Mouse (Mus musculus) left cerebral cortex, postnatal 25 days (tissue): ENCODE measurements at regions not wholly inside any gene's neighbourhood (a gene's known extent, or its start where the extent isn't known, plus 50 kb on each side); places are given as distances from the start of the nearest gene placed in this dataset.

Source experiments
- DNase-seq, 2 experiments: peaks; one replicate each; pipeline ENCODE4 v3.0.0; 2022; ENCODE audit warnings: low spot score in 2 of 2, mixed read lengths in 1 of 2
- intact Hi-C: fragments of 180-260 bp; cut with DNase I; formaldehyde crosslinking; loops from one replicate; pipeline ENCODE4 v1.15.1; 2025

DNA sequence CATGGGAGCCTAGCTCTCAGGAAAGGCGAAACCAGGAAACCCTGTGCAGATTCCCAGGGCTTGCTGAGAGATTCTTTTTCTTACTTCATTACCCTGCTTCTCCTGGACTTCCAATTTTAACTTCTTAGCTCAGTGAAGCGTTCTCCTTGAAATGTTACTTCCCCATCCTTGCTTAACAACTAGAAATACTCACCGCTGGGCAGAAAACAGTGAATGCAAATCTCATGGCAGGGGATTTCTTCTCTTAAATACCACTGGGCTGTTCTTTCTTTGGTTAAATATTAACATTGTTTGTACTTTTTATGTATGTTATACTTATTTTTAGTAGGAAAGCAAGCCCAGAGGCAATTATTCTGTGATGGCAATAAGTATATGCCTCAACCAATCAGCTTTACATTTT lies 151.0 kb upstream of the Gdf10 start:
- intact Hi-C loops = no loop called here
- no peak for DNase-seq

DNA sequence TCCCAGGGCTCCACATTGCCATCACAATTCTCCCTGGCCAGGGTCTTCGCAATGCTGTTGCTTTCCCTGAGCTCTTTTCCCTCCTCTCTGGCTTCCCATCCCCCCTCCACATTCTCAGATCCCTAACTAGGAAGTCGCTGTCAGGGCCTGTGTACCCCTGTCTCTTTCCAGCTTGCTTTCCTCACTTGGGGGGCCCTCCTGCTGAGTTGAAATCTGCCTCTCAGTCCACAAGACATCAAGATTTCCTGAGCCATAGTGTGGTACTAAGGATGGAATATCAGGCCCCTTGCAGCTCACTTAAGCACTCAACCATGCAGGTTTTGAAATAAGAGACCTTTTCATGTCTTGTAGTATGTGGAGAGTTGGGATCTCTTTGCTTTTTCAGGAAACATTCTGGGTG lies 133.8 kb upstream of the Gdf10 start:
- no peak for DNase-seq
- intact Hi-C loops = no loop called here

- intact Hi-C loops = no loop called here
- DNase-seq = no peak
These were observed 129.1 kb upstream of the Gdf10 start for GRCm38 (mm10) chr14:33794262-33794661.

DNA sequence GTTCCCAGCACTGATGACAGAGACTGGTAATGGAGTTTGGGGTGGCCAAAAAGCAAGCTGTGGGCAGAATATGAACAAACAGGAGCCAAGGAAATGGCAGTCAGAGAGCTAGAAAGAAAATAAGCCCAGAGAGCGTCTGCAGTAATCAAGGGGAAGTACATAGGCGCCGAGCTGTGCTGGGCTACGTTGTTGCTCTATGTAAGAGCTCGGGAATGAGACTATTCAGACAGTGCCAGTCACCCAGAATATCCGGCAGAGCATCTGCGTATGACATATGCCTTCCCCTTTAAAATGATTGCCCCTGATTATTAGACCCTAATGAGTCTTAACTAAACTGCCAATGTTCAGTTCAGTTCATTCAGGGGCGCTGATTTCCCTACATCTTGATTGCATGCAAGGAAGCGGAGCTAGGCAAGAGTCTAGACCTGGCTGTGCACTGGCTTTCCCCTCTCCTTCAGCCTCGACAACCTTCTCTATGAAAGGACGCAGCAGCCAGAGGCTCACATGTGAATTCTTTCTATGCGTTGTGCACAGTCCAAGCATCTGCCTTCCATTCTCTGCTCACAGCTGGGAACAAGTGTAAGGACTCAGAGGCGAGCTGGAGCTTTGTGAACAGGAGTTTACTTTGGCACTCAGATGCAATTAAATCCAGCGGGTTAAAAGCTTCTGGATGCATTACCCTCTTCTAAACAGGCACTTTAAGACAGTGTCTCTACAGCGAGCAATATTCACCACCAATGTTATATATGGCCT lies 125.7 kb upstream of the Gdf10 start:
- DNase-seq = no peak
- intact Hi-C loops = no loop called here

- intact Hi-C loops = no loop called here
- DNase-seq = no peak
These were observed 119.1 kb upstream of the Gdf10 start for GRCm38 (mm10) chr14:33804321-33804720.

DNA sequence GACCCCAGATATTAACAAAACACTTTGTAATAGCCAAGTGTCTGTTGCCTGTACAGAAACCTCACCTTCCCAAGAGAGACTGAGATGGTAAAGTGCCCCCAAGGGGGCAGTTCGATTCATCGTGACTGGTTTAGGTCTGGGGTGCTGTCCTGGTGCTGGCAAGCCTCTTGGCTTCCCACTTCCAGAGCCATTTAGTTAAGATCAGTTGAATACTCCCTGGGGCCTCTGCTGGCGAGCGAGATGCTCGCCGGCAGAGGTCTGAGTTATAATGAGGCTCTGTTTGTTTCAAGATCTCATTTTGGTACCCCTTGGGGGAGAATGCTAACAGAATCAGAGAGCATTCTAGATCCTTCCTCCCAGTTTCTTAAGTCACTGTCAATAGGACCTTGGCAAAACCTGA lies 118.7 kb upstream of the Gdf10 start:
- DNase-seq = no peak
- intact Hi-C loops = no loop called here

- intact Hi-C loops = no loop called here
- DNase-seq = no peak
These were observed 116.2 kb upstream of the Gdf10 start for GRCm38 (mm10) chr14:33807196-33807595.

DNA sequence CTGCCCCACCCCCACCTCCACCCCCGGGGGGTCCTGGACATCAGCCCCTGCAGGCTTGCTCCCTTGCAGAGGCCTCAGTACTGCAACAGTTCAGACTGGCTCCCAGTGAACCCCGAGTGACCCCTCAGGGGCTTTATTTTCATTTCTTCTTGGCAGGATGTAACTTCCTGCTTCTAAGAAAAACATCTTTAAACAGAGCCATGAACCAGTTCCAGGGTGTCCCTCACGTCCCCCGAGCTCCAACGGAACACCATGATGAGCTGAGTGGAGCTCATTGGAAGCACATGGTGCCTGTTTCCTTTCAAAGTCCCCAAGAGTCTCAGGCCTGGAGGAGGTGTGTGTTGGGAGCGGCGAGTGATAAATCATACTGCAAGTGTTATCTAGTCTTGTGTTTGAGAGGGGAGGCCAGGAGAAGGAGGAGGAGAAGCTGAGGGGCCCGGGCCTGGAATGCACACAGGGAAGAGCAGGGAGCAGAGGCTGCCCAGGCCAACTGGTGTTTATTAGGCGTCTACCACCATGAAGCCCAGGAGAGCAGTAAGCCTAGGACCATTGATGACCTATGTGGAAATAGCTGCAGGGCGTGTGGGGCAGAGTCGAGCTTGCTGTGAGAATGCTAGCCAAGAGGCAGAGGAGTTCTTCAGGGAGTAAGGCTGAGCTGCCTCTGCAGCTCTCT lies 114.7 kb upstream of the Gdf10 start:
- no peak for DNase-seq

DNA sequence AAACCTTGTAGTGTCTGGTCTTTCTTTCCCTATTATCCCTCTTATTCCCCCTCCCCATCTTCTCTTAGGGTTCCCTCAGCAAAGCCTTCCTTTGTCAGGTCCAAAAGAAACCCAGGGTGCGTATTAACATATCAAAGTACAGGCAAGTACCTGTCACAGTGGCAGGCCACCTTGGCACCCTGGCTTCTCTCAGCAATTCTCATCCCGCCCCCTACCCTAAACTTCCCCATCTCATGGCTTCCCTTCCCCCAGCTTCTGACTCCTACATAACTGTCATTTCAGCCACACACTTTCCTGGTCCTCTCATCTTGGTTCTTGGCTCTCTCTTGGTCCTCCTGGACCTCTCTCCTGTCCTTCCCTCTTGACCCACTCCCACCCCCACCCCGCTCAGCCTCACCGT lies 112.8 kb upstream of the Gdf10 start:
- intact Hi-C loops = no loop called here
- no peak for DNase-seq

More for the DNA sequence above, 114.7 kb upstream of the Gdf10 start:
- intact Hi-C loops = no loop called here

GRCm38 (mm10) chr14:33811241-33811640 lies 112.1 kb upstream of the Gdf10 start:
- intact Hi-C loops = no loop called here

GRCm38 (mm10) chr14:33812266-33812665 lies 111.1 kb upstream of the Gdf10 start:
- no peak for DNase-seq
- intact Hi-C loops = no loop called here

More at GRCm38 (mm10) chr14:33811241-33811640, 112.1 kb upstream of the Gdf10 start:
- no peak for DNase-seq

- no peak for DNase-seq
- intact Hi-C loops = no loop called here
These were observed 110.6 kb upstream of the Gdf10 start for GRCm38 (mm10) chr14:33812772-33813171.

DNA sequence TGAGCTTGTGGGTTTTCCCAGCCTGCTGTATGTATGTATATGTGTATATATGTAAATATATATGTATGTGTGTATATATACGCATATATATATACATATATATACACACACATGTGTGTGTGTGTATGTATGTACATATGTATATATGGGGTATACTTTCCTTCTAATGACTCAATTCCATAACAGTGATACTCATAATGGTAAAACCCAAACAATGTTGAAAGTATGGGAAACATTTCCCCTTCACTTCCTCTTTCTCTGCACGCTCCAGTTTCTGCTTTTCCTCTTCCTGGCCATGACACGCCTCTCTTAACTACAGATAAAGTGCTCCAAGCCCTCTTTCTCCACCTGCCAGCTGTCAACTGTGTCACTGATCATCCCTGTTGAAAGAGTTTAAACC lies 110.1 kb upstream of the Gdf10 start:
- intact Hi-C loops = no loop called here
- DNase-seq = no peak

GRCm38 (mm10) chr14:33814107-33814506 lies 109.3 kb upstream of the Gdf10 start:
- intact Hi-C loops = no loop called here
- no peak for DNase-seq

GRCm38 (mm10) chr14:33814599-33814998 lies 108.8 kb upstream of the Gdf10 start:
- intact Hi-C loops = no loop called here
- no peak for DNase-seq

GRCm38 (mm10) chr14:33820541-33821260 lies 102.7 kb upstream of the Gdf10 start:
- no peak for DNase-seq
- intact Hi-C loops = loop anchor here (5.0 kb wide), 1 partner anchor 88 kb away; no protein-coding TSS in a partner anchor

DNA sequence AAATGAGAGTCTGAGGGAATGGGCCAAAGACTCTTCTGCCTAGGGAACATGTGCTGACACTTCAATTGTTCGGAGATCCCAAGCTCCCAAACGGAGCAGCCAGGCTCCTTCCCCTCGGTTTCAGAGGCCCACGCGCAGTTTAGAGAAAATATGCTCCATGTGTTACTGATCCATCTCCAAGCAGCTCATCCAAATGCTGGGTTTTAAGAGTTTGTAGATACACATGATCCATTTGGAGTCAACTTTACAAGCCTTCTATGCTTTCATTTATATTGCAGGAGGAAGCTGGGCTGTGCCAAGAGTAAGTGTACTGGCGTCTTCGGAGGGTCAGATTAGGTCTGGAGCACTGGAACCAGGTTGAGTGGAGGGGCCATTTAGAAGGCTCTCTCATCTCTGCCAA lies 102.0 kb upstream of the Gdf10 start:
- no peak for DNase-seq
- intact Hi-C loops = loop anchor here (5.0 kb wide), 1 partner anchor 89 kb away; no protein-coding TSS in a partner anchor

GRCm38 (mm10) chr14:33824421-33824874 lies 98.9 kb upstream of the Gdf10 start:
- intact Hi-C loops = loop anchor here (5.0 kb wide), 1 partner anchor 92 kb away; no protein-coding TSS in a partner anchor
- peak; percentile 28 to 62 for DNase-seq

DNA sequence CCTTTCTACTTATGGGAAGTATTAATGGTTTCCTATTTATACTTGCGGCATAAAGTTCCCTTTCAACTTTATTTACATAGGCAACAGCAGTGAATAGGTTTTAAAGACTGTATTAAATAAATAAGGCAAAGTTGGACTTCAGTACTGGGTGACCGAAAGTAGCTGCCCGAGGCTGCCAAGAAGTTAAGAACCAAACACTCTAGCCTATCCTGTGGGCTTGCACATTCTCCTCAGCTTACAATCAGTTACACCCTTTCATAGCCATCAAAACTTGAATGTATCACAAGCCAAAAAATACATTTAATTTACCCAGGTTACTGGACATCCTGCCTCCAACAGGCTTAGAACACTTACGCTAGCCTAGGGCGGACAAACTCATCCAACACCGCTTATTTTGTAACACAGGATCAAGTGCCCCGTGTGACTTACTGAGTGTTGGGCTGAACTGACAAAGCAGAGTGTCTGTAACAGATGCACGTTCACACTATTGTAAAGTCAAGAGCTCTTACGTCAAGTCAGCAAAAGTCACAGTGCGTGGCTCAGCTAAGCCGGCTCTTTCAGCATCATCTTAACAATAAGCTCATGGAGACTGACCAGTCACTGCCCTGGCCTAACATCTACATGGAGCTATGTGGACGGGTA lies 97.3 kb upstream of the Gdf10 start:
- no peak for DNase-seq
- intact Hi-C loops = no loop called here
